Mouse (Mus musculus) frontal cortex, adult 2 months (tissue): Measurements from ENCODE around the gene Chchd4. TPM values are rescaled to one million over a fixed set of nuclear protein-coding genes. Genes with fewer than 3 reads are reported as not detected.

Experiments
- DNase-seq, 2 experiments: peaks; one replicate each; pipeline ENCODE4 v3.0.0; 2022; ENCODE audit warnings: low spot score in 1 of 2; ENCODE audit errors: extremely low spot score in 1 of 2
- polyA plus RNA-seq: library from polyadenylated mRNA; depleted of rRNA; stranded (reverse); fragments of >200 nt; gene quantifications from 2 replicates; pipeline ENCODE4 v1.2.3, GENCODE M21; 2012; rRNA removed

Gene Chchd4
- 17.4 and 19.3 TPM in 2 replicates for polyA plus RNA-seq

DNA sequence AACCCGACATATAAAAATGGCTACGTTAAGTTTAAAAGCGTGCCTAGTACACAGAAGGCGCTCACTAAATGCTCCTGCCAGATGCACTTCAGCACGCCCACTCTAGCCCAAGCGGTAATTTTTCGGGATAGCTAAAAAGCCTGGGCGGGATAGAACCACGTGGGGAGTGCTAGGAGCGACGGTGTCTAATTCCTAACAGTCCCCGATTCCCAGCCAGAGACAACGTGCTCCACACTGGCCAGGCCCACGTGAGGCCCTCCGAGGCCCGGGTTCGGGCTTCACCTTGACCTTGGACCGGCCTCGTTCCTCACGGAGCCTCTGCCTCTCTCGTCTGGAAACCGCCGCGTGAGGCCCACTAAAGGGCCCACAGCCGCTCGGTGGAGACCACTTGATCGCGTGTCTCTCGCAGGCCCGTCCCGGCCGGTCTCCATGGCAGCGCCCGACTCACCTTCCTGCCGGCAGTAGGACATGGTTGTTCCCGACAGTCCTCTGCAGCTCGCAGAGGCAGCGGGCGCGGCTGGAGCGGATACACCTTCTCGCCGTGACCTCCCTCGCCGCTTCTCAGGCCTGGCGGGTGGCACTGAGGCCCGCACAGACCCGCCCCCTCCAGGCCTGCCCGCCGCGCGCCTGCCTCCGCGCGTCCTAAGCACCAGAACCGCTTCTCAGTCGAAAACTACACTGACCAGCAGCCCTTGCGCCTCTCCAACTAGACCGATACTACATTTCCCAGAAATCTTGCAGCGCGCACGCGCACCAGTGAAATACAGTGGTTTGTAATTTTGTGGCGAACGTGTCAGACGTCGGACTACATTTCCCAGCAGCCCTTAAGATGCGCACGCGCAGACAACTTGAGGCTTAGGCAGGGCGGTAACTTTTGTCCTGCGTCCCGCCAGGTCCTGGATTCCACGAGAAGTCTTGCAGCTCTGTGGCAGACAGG lies at the start of gene Chchd4, which contains the start of gene Tmem43:
Chchd4 (minus strand) TSS at position 679 of the 937 bp plus-strand sequence.
Tmem43 (plus strand) TSS at position 836 of the 937 bp plus-strand sequence.
- peak; percentile 99 to 100 for DNase-seq

- DNase-seq, result no peak
Observed at GRCm38 (mm10) chr6:91522816-91523215, 49.5 kb upstream of the Chchd4 start.

DNA sequence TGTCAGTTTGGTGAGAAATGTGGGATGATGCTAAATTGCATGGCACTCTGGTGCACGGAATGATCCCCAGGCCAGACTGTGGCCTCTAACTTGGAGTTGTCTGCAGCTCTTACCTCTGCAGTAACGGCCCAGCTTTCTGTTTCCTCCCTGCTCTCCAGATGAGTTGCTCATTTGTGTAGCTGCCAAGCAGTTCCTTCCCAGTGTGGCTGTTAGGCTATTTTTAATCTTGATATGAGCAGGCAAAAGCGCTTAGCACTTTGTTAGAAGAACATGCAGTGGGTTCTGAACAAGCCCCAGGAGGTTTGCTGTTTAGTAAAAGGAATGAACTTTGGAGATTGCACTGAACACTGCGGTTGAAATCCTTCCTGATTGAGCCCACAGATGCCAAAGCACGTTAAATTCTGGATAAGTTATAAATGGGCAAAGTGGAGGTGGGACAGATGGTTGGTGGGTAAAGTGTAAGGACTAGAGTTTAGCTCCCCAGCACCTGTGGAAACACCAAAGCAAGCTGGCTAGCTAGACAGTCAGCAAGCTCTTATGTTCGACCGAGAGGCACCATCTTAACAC lies 45.2 kb upstream of the Chchd4 start:
- DNase-seq, result peak; percentile 41 to 68

GRCm38 (mm10) chr6:91515545-91516449 lies 42.5 kb upstream of the Chchd4 start, which contains the start of the genes Xpc and Lsm3:
Gene Xpc, minus strand, starts transcription at chr6:91515888.
Gene Lsm3, plus strand, starts transcription at chr6:91515928.
- peak; percentile 95 to 100 for DNase-seq

- DNase-seq, result no peak
Observed at GRCm38 (mm10) chr6:91514737-91515362, 41.5 kb upstream of the Chchd4 start.

DNA sequence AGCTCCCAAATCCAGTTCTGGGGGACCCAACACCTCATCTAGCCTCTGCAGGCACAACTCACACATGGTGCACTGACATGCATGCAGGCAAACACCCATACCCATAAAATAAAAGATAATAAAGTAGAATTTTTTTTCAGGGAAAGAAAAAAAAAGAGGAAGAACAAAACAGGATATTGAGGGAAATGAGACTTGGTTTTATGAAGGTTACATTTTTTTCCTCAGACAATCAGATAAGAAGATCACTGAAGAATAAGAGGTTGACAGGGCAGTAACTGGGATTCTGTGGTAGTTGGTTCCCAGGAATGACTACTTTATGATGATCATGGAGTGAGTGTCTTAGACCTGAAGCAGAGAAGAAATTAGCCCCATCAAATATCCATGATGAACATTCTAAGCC lies 40.8 kb upstream of the Chchd4 start:
- DNase-seq, result no peak

DNA sequence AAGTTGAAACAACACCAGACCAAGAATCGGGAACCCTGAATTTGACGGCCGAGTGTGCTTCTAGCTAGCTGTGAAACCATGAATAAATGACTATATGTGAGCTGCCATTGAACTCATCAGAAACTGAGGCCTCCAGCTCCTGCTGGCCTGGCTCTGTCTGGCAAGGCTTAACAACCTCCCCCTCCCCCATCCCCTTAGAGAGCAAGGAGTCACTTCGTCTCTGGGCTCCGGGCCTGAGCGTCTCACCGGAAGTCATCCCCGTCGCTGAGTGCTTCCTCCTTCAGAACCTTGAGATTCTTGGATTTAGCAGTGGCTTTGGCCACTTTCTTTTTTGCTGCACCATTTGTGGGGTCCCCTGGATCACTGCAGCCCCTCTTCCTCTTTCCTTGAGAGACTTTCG lies 36.9 kb upstream of the Chchd4 start:
- DNase-seq, result no peak

DNA sequence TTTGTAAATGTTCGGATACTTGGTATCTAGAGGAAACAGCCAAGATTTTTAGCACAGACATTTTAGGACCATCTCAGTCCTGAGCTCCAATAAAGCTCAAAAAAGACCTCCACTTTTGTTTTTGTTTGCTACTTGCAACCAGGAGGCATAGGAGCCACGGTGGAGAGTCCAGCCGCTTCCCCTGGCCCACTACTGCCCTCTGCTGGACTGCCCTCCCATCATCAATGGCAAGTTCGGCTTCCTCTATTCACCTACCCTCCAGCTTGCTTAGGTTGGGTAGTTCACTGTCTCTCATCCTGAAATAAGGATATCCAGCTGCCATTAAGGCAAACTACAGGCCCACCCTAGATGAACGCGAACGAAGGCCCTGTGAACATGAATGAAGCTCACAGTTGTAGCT lies 36.0 kb upstream of the Chchd4 start:
- peak in 1 of 2 experiments; percentile 75 for DNase-seq

- no peak for DNase-seq
Observed at GRCm38 (mm10) chr6:91508041-91508440, 34.7 kb upstream of the Chchd4 start.

DNA sequence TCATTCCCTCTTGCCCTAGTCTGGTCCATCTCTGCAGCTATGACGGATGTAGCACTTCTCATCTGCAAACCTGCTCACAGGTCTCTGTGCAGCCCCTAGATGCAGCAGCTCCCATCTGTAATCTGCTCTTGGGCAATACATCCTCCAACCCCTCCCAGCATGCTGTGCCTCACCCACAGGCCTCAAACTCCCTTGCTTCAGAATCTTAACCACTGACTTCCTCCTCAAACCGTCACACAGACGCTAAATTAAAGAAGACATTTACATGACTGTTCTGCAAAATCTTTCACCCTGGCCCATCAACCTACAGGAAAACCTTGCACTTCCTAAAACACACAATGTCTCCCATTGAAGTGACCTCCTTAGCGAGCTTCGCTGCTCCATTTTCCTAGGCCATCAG lies 32.7 kb upstream of the Chchd4 start:
- DNase-seq, result no peak

DNA sequence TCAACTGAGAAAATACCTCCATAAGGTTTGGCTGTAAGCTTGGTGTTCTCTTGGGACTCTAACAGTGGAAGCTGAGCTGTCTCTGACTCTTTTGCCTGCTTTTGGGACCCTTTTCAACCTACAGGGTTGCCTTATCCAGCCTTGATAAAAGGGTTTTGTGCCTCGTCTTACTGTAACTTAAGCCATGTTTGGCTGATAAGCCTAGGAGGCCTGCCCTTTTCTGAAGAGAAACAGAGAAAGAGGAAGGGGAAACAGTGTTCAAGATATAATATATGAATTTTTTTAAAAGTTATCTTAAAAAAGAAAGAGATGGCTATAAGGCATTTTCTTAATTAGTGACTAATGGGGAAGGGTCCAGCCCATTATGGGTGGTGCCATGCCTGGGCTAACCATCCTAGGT lies 30.0 kb upstream of the Chchd4 start:
- no peak for DNase-seq

GRCm38 (mm10) chr6:91494526-91494925 lies 21.2 kb upstream of the Chchd4 start:
- no peak for DNase-seq

DNA sequence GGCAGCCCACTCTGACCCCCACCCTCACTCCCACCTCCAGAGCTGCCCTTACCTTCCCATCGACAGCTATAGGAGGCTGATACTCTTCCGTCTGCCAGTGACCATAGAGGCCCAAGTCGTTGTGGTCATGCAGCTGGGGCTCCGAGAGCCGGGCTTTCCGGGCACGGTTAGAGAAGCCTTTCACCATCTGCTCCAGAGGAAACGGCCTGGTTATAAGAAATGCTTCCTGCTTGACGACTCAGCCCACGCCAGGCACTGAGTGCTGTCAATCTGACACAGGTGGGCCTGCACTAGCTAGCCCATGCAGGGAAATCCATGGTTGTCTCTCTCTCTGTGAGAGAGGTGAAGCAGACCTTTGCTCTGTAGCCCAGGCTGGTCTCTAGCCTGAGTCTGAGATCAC lies 19.7 kb upstream of the Chchd4 start:
- DNase-seq, result no peak

GRCm38 (mm10) chr6:91491004-91491403 lies 17.7 kb upstream of the Chchd4 start:
- no peak for DNase-seq

- peak; percentile 58 to 73 for DNase-seq
Observed at GRCm38 (mm10) chr6:91489872-91490271, 16.5 kb upstream of the Chchd4 start.

DNA sequence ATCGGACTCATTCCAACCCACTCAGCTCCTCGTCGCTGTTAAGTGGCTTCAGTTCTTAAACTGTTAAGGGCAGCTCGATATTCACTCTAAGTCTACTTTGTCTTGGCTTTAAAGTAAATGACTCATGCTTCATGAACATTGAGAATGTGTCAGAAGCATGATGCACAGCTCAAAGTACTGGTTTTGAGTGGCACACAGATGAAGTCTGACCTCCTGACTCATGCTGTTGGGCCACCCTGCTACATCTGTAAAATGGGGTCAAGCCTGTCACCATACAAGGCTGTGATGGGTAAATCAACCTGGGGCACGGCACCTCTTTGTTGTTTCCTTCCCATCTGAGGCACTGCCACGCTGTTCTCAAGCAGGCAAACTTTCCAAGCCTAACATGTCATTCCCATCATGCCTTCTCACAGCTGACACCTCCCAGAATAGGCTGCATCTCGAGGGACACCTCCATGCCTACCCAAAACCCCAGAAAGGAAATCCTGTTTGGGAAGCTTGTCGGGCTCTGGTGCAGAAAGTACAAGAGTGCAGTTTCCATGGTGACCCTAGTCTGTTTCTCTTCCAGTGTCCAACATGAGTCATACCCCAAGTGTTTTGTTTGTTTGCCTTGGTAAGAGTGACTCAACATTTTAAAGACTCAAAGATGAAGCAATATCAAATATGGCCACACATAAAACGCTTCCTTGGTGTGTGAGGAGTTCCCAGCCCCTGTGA lies 15.3 kb upstream of the Chchd4 start:
- peak; percentile 70 to 74 for DNase-seq

GRCm38 (mm10) chr6:91486736-91487453 lies 13.5 kb upstream of the Chchd4 start:
- DNase-seq, result no peak

DNA sequence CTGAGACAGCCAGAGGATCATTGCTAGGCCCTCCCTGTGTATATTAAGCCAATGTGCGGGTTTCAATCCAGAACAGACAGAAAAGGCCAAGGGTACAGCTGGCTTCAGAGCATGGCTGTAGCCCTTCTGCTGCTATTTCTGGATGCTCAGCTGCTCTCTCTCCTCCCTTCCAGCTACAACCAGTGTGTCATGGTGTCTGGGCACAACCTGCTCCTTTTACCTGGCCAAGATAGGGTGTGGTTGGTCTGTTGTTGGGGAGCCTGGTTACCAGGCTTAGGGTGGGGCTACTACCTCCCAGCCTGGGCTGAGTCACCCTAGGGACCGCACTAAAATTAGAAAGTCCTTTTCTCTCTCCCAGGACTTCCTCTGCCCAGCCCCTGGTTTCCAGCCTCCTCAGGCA lies 10.0 kb upstream of the Chchd4 start:
- no peak for DNase-seq

- no peak for DNase-seq
Observed at GRCm38 (mm10) chr6:91476541-91476940, 3.2 kb upstream of the Chchd4 start.
